Mouse (Mus musculus) midbrain, embryonic 14.5 days (tissue): ENCODE measurements at regions not wholly inside any gene's neighbourhood (a gene's known extent, or its start where the extent isn't known, plus 50 kb on each side); places are given as distances from the start of the nearest gene placed in this dataset.

ENCODE experiments used
- ATAC-seq: fragments of 200-750 bp; cut with Nextera tagmentation; 2 replicates; pipeline ENCODE4 v1.8.0; 2017; ENCODE audit warnings: moderate number of reproducible peaks, moderate library complexity; ENCODE audit not compliant: low FRiP score, low TSS enrichment
- DNase-seq: peaks from one replicate; pipeline ENCODE4 v3.0.0-alpha.2; 2015
- H3K27ac ChIP-seq: fragments of 300-500 bp; sonication (generic); replicated peaks from 2 replicates; pipeline ENCODE4 v1.5.1; 2014; ENCODE audit warnings: mild to moderate bottlenecking, low read depth, low read length, moderate library complexity
- H3K27me3 ChIP-seq: fragments of 300-500 bp; sonication (generic); 2 replicates; pipeline ENCODE4 v1.6.1; 2014; ENCODE audit warnings: low read length, control low read depth, mixed read lengths; ENCODE audit not compliant: control insufficient read depth, insufficient read depth
- H3K36me3 ChIP-seq: fragments of 300-500 bp; sonication (generic); 2 replicates; pipeline ENCODE4 v1.6.1; 2014; ENCODE audit warnings: low read length, control low read depth; ENCODE audit not compliant: control insufficient read depth, insufficient read depth
- H3K4me1 ChIP-seq: fragments of 300-500 bp; sonication (generic); 2 replicates; pipeline ENCODE4 v1.6.1; 2014; ENCODE audit warnings: mild to moderate bottlenecking, antibody characterized with exemption, low read length, control low read depth; ENCODE audit not compliant: control insufficient read depth, insufficient read depth
- H3K4me2 ChIP-seq: fragments of 300-500 bp; sonication (generic); 2 replicates; pipeline ENCODE4 v1.6.1; 2014; ENCODE audit warnings: mild to moderate bottlenecking, low read length, moderate library complexity
- H3K4me3 ChIP-seq: fragments of 300-500 bp; sonication (generic); replicated peaks from 2 replicates; pipeline ENCODE4 v1.5.1; 2014; ENCODE audit warnings: low read depth, low read length
- H3K9ac ChIP-seq: fragments of 300-500 bp; sonication (generic); replicated peaks from 2 replicates; pipeline ENCODE4 v1.6.1; 2014; ENCODE audit warnings: mild to moderate bottlenecking, low read length, moderate library complexity
- H3K9me3 ChIP-seq: fragments of 300-500 bp; sonication (generic); 2 replicates; pipeline ENCODE4 v1.6.1; 2016; ENCODE audit warnings: low read length, control low read depth, mixed read lengths; ENCODE audit not compliant: control insufficient read depth
- WGBS: fragments of 180-500 bp; shearing (Covaris S2); extraction: QIAGEN DNeasy Blood & Tissue Kit; methylation state at CpG from one replicate; pipeline ENCODE4 v1.1.7; 2014; 5-methylcytosine and 5-hydroxymethylcytosine counted together

DNA sequence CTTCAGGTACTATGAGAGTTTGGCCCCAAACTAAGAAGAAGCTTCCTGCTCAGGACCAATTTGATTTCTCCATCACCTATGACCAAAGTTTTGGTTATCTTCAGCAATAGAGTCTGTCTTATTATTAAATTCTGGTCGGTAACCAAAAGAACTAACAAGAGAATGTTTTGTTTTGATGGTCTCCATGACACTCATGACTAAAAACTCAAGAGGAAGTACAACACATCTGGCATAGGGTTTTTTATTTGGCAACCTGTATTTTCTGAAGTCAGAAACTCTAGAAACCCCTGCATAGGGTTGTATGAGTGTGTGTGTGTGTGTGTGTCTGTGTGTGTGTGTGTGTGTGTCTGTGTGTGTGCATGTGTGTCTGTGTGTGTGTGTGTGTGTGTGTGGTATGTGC lies 310.5 kb downstream of the Ptprc start:
- Histone ChIP-seq H3K9ac (no peak overlapping the region), H3K27ac (no peak overlapping the region), H3K27me3 (no peaks in the 10 kb centered on the region), H3K36me3 (no peaks in the 10 kb centered on the region), H3K4me1 (no peaks in the 10 kb centered on the region), H3K4me3 (no peak overlapping the region), H3K4me2 (no peak overlapping the region), H3K9me3 (no peaks in the 10 kb centered on the region)
- DNase-seq = no peak
- 73% methylated on average over 1 of the region's 1 CpGs for WGBS
- no peak for ATAC-seq

DNA sequence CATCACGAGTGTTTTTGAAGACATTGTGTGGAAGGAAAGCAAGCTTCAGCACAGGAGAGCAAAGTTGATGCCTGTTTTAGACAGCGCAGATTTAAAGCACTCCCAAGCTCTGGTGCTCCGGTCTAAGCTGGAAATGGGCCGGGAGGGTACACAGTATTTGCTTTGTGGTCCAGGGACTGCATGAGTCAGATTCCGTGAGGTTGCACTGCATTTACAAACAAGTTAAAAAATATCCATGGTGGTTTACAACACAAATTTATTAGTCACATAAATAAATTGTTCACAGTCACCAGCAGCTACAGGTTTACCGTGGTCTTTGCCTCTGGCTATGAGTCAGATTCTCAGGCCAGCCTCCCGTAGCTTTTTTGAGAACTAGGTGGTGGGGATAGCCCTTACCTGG lies 312.0 kb downstream of the Ptprc start:
- Histone ChIP-seq H3K4me3 (no peak overlapping the region), H3K27ac (no peak overlapping the region), H3K9me3 (no peaks in the 10 kb centered on the region), H3K4me1 (no peaks in the 10 kb centered on the region), H3K36me3 (no peaks in the 10 kb centered on the region), H3K4me2 (no peak overlapping the region), H3K9ac (no peak overlapping the region), H3K27me3 (no peaks in the 10 kb centered on the region)
- DNase-seq (no peak), ATAC-seq (no peak)
- 91% methylated on average over 7 of the region's 7 CpGs for WGBS

DNA sequence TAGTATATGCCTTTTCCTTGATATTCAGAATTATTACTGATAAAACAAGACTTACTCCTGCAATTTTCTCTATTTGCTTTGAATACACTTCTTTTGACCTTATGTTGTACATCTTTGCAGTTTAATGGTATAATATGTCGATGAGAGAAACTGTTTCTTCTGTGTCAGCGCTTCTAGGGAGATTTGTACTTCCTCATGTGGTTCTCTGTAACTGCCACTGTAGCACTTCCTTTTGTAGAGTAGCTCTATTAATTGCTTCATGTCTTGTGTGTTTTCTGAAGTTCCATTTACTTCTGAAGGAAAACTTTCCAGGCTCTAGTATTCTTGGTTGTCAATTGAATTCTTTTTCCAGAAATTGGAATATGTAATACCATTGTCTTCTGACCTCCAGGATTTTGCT lies 323.2 kb downstream of the Ptprc start:
- no peaks in the 10 kb centered on the region for H3K27me3 ChIP-seq
- H3K27ac ChIP-seq = no peak overlapping the region
- WGBS = 87% methylated on average over 2 of the region's 2 CpGs
- ATAC-seq (no peak), DNase-seq (no peak)
- no peaks in the 10 kb centered on the region for H3K36me3 ChIP-seq
- no peak overlapping the region for H3K4me3 ChIP-seq
- no peaks in the 10 kb centered on the region for H3K4me1 ChIP-seq
- no peak overlapping the region for H3K4me2 ChIP-seq
- H3K9me3 ChIP-seq = no peaks in the 10 kb centered on the region
- no peak overlapping the region for H3K9ac ChIP-seq

DNA sequence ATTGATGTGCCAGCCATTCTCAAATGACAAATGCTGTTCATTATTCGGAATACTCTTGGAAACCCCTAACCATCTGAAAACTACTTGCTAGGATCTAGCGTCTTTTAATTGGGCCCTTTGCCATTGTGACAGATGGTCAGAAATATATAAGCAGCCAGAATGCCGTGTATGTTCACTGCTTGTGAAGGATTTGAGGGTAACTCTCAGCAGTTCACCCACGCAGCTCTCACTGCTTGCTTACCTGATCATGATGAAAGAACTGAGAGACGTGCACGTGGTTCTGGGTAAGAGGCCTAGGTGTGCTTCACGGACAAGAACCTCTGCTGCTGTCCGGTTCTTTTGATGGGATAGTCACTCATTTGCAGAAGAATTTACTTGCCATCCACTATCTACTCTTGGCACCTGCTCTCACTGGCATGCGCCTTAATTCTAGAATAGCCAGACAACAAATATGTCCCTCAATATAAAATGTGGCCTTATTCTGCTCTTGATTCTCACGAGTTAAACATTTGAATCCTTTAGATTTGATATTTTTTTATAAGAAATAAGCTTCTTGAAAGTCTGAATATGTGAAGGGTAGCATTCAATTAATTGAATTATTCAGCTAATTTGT lies 328.1 kb downstream of the Ptprc start:
- no peak for ATAC-seq
- 86% methylated on average over 10 of the region's 10 CpGs for WGBS

DNA sequence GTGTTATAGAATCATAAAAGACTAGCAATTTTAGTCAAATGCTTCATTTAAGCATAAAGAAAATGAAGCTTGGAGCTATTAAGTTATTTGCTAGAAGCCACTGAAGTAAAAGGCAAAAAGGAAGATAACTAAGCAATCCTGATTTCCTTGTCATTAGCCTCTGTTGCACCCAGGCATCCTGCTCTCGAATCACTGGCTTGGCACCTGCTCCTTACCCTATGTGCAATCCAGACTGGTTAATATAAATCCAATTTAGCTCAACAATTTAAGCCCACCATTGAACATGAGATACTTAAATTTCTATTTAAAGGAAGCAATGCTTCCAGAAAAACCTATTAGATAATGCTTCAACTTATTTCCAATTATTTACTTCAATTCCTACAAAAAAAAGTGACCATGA lies 328.7 kb downstream of the Ptprc start:
- no peak overlapping the region for H3K9ac ChIP-seq
- no peak overlapping the region for H3K27ac ChIP-seq
- no peaks in the 10 kb centered on the region for H3K9me3 ChIP-seq
- H3K27me3 ChIP-seq = no peaks in the 10 kb centered on the region
- no peak overlapping the region for H3K4me3 ChIP-seq
- DNase-seq (no peak), ATAC-seq (no peak)
- WGBS = 73% methylated on average over 1 of the region's 1 CpGs
- no peaks in the 10 kb centered on the region for H3K36me3 ChIP-seq
- H3K4me1 ChIP-seq = no peaks in the 10 kb centered on the region
- no peak overlapping the region for H3K4me2 ChIP-seq

More for the DNA sequence above, 328.1 kb downstream of the Ptprc start:
- Histone ChIP-seq H3K9me3 (no peaks in the 10 kb centered on the region), H3K36me3 (no peaks in the 10 kb centered on the region), H3K27me3 (no peaks in the 10 kb centered on the region), H3K4me2 (no peak overlapping the region), H3K4me3 (no peak overlapping the region), H3K27ac (no peak overlapping the region), H3K9ac (no peak overlapping the region), H3K4me1 (no peaks in the 10 kb centered on the region)
- peak; percentile 24 for DNase-seq

DNA sequence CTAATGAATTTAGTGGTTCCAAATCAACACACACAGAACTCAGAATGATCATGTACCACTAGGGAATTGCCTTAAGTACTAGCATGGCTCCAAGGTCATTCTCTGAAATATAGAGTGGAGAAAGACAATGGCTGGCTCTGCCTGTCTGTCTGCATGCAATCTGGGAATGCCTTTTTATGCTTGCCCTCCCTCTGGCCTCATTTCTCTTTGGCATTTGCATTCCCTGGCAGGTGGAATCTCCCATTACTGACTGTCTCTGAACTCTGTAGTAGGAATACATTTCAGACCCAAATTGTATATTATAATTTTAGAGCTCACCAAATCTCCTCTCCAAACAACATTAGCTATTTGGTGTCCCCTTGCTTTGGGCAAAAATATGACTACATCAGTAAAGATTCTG lies 335.0 kb downstream of the Ptprc start:
- Histone ChIP-seq H3K4me3 (no peak overlapping the region), H3K27me3 (no peaks in the 10 kb centered on the region), H3K4me2 (no peak overlapping the region), H3K36me3 (no peaks in the 10 kb centered on the region), H3K9me3 (no peaks in the 10 kb centered on the region), H3K27ac (no peak overlapping the region), H3K4me1 (no peaks in the 10 kb centered on the region), H3K9ac (no peak overlapping the region)
- ATAC-seq (no peak), DNase-seq (no peak)

DNA sequence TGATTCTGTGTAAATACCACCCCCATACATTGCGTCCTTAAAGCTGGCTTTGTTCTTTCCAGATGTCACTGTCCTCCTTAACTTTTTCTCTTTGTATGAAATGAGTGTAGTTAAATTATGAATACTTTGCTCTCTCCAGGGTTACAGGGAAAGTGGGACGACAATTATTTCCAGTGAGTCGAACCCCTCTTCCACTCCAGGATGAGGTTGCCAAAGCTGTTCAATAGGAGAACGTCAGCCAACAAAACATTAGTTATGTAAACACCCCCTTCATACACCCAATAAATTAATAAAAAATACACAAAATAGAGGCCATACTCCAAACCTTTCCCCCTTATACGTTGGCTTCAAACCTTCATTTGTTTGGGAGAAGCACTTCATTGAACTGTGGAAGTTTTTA lies 335.8 kb downstream of the Ptprc start:
- no peaks in the 10 kb centered on the region for H3K4me1 ChIP-seq
- DNase-seq (no peak), ATAC-seq (no peak)
- H3K9ac ChIP-seq = no peak overlapping the region
- 78% methylated on average over 5 of the region's 5 CpGs for WGBS
- H3K4me3 ChIP-seq = no peak overlapping the region
- no peaks in the 10 kb centered on the region for H3K9me3 ChIP-seq
- H3K27me3 ChIP-seq = no peaks in the 10 kb centered on the region
- H3K36me3 ChIP-seq = no peaks in the 10 kb centered on the region
- no peak overlapping the region for H3K4me2 ChIP-seq
- H3K27ac ChIP-seq = no peak overlapping the region

DNA sequence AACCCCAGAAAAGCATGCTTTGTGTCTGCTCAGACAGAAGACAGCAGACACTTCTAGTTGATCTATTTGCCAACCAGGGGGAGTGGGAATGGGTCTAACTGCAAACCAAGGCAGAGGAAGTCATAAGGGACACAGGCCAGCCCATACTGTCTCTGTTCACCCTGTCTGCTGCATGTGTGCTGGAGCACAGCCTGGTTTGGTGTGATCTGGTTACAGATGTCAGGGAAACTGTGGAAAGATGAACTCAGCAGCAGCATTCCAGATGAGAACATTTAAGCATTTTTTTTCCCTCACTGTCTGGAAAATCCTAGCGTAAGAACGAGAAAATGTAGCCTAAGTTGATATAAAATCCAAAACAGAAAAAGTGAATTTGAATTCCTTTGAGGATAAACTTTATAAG lies 336.2 kb downstream of the Ptprc start:
- no peaks in the 10 kb centered on the region for H3K4me1 ChIP-seq
- no peaks in the 10 kb centered on the region for H3K9me3 ChIP-seq
- no peaks in the 10 kb centered on the region for H3K36me3 ChIP-seq
- DNase-seq = no peak
- H3K4me3 ChIP-seq = no peak overlapping the region
- 87% methylated on average over 2 of the region's 2 CpGs for WGBS
- H3K27ac ChIP-seq = no peak overlapping the region
- ATAC-seq = no peak
- H3K27me3 ChIP-seq = no peaks in the 10 kb centered on the region
- no peak overlapping the region for H3K4me2 ChIP-seq
- H3K9ac ChIP-seq = no peak overlapping the region

DNA sequence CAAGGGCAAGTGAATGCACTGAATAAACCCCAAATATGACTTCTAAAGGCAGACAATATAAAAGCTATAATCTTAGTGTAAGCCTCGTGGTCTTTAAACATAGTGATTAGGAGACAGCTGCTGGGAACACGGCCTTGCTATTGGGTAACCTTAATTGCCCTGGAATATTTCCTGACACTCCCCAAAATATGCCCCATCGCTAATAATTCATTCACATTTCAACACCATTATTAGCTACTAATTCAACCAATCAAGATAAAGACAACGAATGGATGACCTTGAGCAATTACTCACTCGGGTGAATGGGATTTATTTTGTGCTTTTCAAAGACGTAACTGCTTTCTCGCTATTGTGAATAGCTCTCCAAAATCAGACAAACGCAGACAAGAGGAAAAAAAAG lies 337.2 kb downstream of the Ptprc start:
- H3K27me3 ChIP-seq = no peaks in the 10 kb centered on the region

More for the DNA sequence above, 337.2 kb downstream of the Ptprc start:
- ATAC-seq (no peak), DNase-seq (peak; percentile 17)
- Histone ChIP-seq H3K4me1 (no peaks in the 10 kb centered on the region), H3K4me3 (no peak overlapping the region), H3K9me3 (no peaks in the 10 kb centered on the region), H3K9ac (no peak overlapping the region), H3K36me3 (no peaks in the 10 kb centered on the region), H3K27ac (no peak overlapping the region), H3K4me2 (no peak overlapping the region)
- WGBS = 44% methylated on average over 8 of the region's 8 CpGs
